Comparison of ENCODE assay signal across 8 mouse cellular contexts in genomic region chr5:25529529-25530421, GRCm38 (mm10). TPM values are rescaled to one million over a fixed set of nuclear protein-coding genes. Genes with fewer than 3 reads are reported as not detected.
A peak's percentile ranks its signal among the peaks of the same experiment; 100 is the strongest.
DNase-seq lines count a peak whose midpoint lies in the region; ATAC-seq lines count a peak whose summit lies in the region.

No protein-coding gene starts in this region.

- H3K4me3 ChIP-seq in forebrain, embryonic 14.5 days (ENCODE audit: low read depth, low read length), result peak overlapping the region; percentile 78
- peak overlapping the region; percentile 77 for H3K4me3 ChIP-seq in neural tube, embryonic 15.5 days (replicated peaks)

- H3K4me2 ChIP-seq in forebrain, embryonic 14.5 days (ENCODE audit: low read length), result peak overlapping the region; percentile 64
- H3K4me2 ChIP-seq in neural tube, embryonic 15.5 days, result peak overlapping the region; percentile 73

- H3K27ac ChIP-seq in forebrain, embryonic 14.5 days (ENCODE audit: low read depth, low read length), result peak overlapping the region; percentile 96
- H3K27ac ChIP-seq in neural tube, embryonic 15.5 days (replicated peaks), result peak overlapping the region; percentile 97

- no peaks in the 10 kb centered on the region for H3K27me3 ChIP-seq in forebrain, embryonic 14.5 days (replicated peaks; ENCODE audit: control insufficient read depth, insufficient read depth, low read length)
- H3K27me3 ChIP-seq in neural tube, embryonic 15.5 days (replicated peaks), result no peaks in the 10 kb centered on the region

- H3K36me3 ChIP-seq in forebrain, embryonic 14.5 days (ENCODE audit: control insufficient read depth, insufficient read depth, low read length), result no peaks in the 10 kb centered on the region
- no peaks in the 10 kb centered on the region for H3K36me3 ChIP-seq in neural tube, embryonic 15.5 days

- 0 out of 2 replicates have a peak, but pooled peaks cover 2% of the 10 kb centered on the region for H3K4me1 ChIP-seq in forebrain, embryonic 14.5 days (ENCODE audit: control insufficient read depth, insufficient read depth, low read length)
- H3K4me1 ChIP-seq in neural tube, embryonic 15.5 days, result peaks cover 8% of the 10 kb centered on the region

- H3K9me3 ChIP-seq in forebrain, embryonic 14.5 days (replicated peaks; ENCODE audit: control insufficient read depth, low read length), result no peaks in the 10 kb centered on the region
- no peaks in the 10 kb centered on the region for H3K9me3 ChIP-seq in neural tube, embryonic 15.5 days (replicated peaks)

- intact Hi-C loops in heart, postnatal 14 days (cut with DNase I), result loop anchor here (5.0 kb wide), 1 partner anchor 92 kb away; no protein-coding TSS in a partner anchor

- peak overlapping the region; percentile 84 for H3K9ac ChIP-seq in forebrain, embryonic 14.5 days (ENCODE audit: low read length)
- peak overlapping the region; percentile 73 for H3K9ac ChIP-seq in neural tube, embryonic 15.5 days (replicated peaks)

- peak; percentile 99 for DNase-seq in ES-CJ7 (ENCODE audit: low read depth, low spot score)
- peak; percentile 100 for DNase-seq in cerebellum, adult 11 months
- peak; percentile 100 for DNase-seq in forebrain, embryonic 14.5 days (ENCODE audit: low spot score)
- peak; percentile 100 for DNase-seq in heart, postnatal 14 days
- peak; percentile 99 for DNase-seq in layer of hippocampus, adult 11-12 months (ENCODE audit: low spot score)
- peak; percentile 100 for DNase-seq in lung, adult 18-20 months
- DNase-seq in testis, postnatal 14 days (ENCODE audit: low spot score), result peak; percentile 100

- WGBS in forebrain, embryonic 14.5 days, result 1% methylated on average over 82 of the region's 87 CpGs
- under 1% methylated on average over 66 of the region's 87 CpGs for WGBS in neural tube, embryonic 15.5 days

- peak; percentile 99 for ATAC-seq in forebrain, embryonic 14.5 days
- peak; percentile 100 for ATAC-seq in neural tube, embryonic 15.5 days (ENCODE audit: low FRiP score)

RNA-seq across cellular contexts. Expression of gene Cct8l1, which starts 13.9 kb away (rescaled TPM):
- not detected in 2 replicates for polyA plus RNA-seq in forebrain, embryonic 14.5 days (2014; fragmentation: Nextera tagmentation; extraction: Ambion mirVana)
- under 1 TPM; 0.14 to 0.17 TPM for total RNA-seq in heart, postnatal 14 days (2021)
- polyA plus RNA-seq in neural tube, embryonic 15.5 days (2015; fragmentation: Nextera tagmentation; extraction: Ambion mirVana), result 0.11 and 0.22 TPM in 2 replicates

RNA-seq across cellular contexts. Expression of gene Kmt2c, which starts 31.2 kb away (rescaled TPM):
- 22.6 and 30.3 TPM in 2 replicates for polyA plus RNA-seq in forebrain, embryonic 14.5 days (2014; fragmentation: Nextera tagmentation; extraction: Ambion mirVana)
- total RNA-seq in heart, postnatal 14 days (2021), result 10 to 100 TPM; 47.8 to 49.4 TPM
- polyA plus RNA-seq in neural tube, embryonic 15.5 days (2015; fragmentation: Nextera tagmentation; extraction: Ambion mirVana), result 13.9 and 14.0 TPM in 2 replicates

Comparison
In these comparisons a context has a peak if more than half of its experiments do, and no peak if none do; other contexts are left out.
1. Peak in every context shown above with its lines: DNase-seq, ATAC-seq, H3K4me3 ChIP-seq and H3K27ac ChIP-seq.